Mouse (Mus musculus) neural tube, embryonic 12.5 days (tissue): ENCODE results near the gene Ube2q1. TPM values are rescaled to one million over a fixed set of nuclear protein-coding genes. Genes with fewer than 3 reads are reported as not detected.

Experiments
- polyA plus RNA-seq: library from polyadenylated mRNA; unstranded; fragments of >200 nt; fragmentation: Nextera tagmentation; extraction: Ambion mirVana; gene quantifications from 2 replicates; pipeline ENCODE4 v1.2.1, GENCODE M21; 2016

Gene Ube2q1
- polyA plus RNA-seq, 1 experiment from 2014 or later: 21.2 TPM

Other genes starting within 250 kb of the Ube2q1 start
- 17.8 and 21.7 TPM in 2 replicates for gene Adar, start 58.6 kb upstream of the Ube2q1 start, polyA plus RNA-seq
- gene Chrnb2, start 9.0 kb upstream of the Ube2q1 start, polyA plus RNA-seq: 26.2 and 28.0 TPM in 2 replicates
- gene She, start 57.8 kb downstream of the Ube2q1 start, polyA plus RNA-seq: 3.3 and 4.2 TPM in 2 replicates
- gene Il6ra, start 139.6 kb downstream of the Ube2q1 start, polyA plus RNA-seq: 0.68 and 0.80 TPM in 2 replicates
- 18.5 and 19.7 TPM in 2 replicates for gene Atp8b2, start 189.9 kb downstream of the Ube2q1 start, polyA plus RNA-seq
- 137 and 139 TPM in 2 replicates for gene Hax1, start 225.2 kb downstream of the Ube2q1 start, polyA plus RNA-seq